Mouse (Mus musculus) spleen, postnatal 36 days (tissue): ENCODE measurements around the gene Myf5.

Experiments
- DNase-seq, 2 experiments: peaks; one replicate each; pipeline ENCODE4 v3.0.0; 2022; ENCODE audit warnings: low spot score in 2 of 2, mixed read lengths in 1 of 2

Myf5 gene

DNA sequence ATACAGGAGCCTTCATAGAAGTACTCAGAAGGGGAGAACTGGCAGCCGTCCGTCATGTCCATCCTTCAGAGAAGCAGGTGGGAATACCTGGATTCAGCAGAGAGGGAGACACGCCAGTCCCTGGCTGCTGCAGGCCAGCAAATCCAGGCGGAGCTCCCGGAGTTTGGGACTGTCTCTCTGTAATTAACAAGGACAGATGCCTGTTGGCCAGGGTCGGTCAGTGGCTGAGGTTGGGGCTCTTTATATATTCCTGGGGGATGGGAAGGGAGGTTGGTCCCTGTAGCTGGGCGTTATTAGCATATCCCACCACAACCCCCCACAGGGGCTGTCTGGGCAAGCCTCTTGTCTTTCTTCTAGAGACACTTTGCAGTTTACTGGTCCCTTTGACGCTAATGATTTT, at the start of gene Myf5:
Gene Myf5 (minus strand): TSS at position 265 of the 400 bp plus-strand sequence.
- DNase-seq, result no peak

DNA sequence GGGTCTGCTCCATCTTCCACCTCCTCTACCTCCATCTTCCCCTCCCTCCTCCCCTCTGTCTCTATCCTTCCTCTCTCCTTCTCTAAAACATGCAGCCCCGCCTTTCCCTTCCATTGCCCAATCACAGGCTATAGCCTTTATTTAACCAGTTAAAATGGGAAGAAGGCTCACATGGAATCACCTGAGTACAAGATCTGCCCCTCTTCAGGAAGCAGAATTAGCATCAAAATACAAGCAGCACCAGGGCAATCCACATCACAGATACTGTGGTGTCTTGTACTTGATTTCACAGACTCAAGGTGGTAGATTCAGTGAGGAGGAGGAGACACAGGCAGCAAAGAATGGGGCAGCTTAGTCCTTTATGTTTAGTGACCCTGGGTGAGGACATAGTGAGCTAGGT, 42.8 kb upstream of the Myf5 start:
- no peak for DNase-seq

DNA sequence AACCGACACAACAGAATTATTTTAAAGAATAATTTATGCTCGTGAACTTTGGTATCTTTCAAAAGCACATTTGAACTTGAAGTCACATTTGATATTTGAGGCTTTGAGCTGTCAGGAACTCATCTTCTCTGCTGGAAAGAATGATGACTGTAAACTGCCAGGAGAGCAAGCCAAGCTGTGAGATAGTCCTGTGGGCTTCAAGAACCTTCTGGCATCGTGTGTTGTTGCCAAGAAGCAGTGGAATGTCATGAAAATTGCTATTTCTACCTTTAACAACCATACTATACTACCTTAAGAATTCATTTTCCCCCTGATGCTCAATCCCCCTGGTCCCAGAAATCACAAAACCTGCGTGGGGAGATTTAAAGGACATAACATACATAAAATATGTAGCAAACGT, 33.3 kb upstream of the Myf5 start:
- no peak for DNase-seq

DNA sequence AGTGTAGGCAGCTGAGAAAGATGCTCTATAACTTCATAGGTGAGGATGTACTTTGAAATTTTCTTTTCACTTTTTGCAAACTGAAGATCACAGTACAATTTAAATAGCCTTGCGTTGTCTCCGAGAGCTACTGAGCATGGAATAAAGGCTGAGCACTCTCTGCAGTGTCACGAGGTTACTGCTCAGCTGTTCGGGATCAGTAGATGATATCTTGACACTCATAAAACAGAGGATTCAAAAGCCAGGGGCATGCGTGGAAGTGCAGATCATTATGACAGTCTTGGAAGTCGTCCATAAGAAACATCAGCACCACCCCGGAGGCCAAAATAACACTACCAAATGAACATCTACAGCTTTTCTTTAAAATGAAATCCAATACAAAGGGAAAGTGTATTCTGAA, 30.7 kb upstream of the Myf5 start:
- DNase-seq, result no peak

DNA sequence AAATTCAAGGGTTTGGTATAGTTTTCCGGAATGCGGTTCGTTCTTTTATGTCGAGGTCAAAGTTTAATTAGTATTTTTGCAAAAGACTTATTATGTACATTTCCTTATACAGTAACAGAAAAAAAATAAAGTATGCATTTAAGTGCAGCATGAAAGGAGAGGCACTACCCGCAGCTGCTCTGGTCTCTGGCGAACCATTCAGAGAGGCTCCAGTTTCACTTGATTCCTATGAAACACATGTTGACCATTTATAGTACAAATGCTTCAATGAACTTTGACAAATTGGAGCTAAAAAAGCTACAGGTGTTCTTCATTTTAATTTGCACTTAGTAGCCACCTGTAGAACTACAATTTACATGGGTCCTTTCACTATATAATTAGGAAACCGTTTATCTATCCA, 28.8 kb upstream of the Myf5 start:
- no peak for DNase-seq

DNA sequence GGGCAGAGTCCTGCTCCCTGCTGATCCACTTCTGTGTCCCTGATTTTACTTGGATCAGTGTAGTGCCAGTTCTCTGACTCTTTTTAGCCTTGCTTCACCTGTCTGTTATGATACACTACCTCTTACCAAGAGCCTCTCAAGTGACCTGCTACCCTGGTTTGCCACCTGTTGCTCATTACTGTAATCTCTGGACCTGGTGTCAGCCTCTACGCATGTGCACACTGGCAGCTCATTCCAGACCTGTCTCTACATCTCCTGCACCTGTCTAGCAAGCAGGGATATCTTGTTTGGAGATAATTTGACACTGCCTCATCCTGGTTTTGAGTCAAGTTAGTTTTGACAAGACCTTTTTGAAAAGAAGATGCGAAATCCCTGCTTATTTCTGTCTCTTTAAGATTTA, 20.5 kb upstream of the Myf5 start:
- no peak for DNase-seq

DNA sequence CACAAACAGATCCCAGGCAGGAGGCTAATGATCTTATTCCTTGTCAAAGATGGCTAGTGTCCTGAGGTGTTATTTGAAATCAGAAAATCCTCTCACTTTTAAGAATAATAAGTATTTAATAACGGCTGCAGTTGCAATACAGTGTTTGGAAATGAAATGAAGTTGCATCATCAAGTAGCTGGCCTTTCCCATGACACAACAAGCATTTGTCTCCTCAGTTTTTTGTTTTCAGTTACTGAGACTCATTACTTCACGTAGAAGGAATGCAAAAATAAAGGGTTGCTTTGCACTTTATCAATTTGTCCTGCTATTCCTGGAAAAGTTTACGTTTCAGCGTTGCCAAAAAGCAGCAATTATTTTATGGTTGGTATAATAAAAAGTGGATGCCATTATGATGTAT, 17.5 kb upstream of the Myf5 start:
- DNase-seq, result no peak

DNA sequence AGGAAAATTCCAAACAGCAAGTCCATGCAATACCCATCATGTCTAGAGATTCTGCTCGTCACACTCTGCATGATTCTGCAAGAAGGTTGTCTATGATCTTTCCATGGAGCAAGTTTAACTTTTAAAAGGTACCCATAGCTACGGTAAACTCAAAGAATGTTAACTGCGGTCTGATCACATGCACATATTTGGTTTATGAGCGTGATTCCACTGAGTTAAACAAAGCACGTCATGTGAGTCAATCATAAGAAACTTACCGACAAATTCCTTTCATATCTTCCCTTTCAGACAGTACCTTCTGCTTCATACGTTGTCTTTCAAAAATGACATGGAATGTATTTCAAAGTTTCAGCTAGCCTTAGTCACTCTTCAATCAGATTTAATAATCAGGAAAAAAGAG, 16.3 kb upstream of the Myf5 start:
- DNase-seq, result no peak

DNA sequence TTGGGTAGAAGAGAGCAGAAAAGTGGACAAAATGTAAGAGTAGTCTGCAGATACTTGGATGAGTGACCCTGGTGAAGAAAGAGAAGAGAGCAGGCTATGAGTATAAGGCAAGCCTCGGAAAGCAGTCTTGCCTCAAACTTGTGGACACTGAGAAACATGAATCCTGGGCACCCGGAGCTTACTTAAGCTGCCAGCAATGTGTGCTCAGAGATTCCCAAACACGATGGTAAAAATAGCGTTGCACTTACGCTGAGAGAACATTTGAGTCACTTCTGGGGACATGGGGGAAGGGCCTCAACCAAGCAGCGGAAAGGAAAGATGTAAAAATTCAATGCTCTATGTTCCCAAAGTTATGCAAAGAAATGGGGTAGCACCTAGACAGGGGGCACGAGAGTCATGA, 13.7 kb upstream of the Myf5 start:
- DNase-seq, result no peak

DNA sequence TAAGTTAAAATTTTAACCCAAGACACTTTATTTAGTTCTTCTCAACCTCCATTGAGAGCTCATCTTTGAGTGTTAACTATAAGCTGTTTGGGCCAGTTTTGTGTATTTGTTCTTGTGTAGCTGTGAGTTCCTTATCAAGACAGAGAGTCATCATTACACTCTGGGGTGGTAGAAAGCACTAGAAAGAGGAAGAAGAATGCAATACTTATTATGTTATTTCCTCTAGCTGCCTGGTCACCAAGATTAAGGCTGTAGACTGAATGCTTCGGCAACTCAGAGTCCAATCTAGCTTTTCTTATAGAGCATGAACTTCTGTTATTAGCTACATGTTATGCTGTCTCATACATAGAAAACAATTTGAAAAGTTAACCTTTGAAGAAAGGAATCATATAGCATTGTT, 10.5 kb upstream of the Myf5 start:
- no peak for DNase-seq

DNA sequence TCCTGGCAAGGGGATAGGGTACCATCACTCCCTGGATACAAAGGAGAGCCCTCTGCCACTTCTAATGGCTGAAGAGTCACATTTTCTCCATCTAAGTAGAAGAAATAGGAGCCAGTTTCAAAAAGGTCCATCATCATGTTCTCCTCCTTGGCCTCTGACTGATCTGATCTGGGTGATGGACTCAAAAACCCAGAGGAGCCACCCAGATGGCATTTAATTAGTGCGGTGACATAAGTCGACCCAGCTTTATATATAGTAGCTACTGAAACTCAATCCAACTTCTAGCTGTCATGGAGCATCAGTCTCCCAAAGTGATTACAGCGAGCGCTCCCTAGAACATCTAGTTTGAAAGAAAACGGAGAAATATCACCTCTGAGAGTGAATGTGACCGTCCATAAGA, 8.6 kb upstream of the Myf5 start, which contains the start of gene Myf6:
Gene Myf6 (minus strand): TSS at position 170 of the 400 bp plus-strand sequence.
- DNase-seq, result no peak

DNA sequence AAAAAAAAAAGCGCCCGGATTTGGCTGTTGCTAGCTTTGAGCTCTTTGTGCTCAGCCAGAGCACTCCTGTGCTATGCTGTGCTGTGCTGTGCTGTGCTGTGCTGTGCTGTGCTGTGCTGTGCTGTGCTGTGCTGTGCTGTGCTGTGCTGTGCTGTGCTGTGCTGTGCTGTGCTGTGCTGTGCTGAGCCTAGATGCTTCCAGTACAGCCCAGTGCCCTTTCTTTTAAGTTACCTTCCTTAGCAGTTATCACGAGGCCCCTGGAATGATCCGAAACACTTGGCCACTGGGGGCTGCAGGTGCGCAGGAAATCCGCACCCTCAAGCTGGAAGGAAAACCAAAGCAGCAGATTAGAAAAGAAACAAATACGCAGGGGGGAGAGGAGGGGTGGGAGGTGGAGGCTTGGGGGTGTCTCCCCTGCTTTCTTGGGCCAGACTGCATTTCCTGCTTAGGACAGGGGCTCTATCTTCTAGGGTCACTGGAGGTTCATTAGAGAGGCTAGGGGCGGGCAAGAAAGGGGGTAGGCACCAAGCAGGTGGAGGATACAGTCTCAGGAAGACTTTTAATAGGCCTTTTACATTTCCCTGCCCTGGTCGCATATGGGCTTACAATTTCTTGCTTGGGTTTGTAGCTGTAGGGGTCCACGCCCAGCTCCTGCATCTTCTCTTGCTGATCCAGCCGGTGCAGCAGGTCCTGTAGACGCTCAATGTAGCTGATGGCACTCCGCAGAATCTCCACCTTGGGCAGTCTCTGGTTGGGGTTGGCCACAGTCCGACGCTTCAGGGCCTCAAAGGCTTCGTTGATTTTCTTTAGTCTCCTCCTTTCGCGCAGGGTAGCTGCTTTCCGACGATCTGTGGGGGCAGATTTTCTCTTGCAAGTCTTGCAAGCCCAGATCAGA, 7.9 kb upstream of the Myf5 start:
- no peak for DNase-seq

DNA sequence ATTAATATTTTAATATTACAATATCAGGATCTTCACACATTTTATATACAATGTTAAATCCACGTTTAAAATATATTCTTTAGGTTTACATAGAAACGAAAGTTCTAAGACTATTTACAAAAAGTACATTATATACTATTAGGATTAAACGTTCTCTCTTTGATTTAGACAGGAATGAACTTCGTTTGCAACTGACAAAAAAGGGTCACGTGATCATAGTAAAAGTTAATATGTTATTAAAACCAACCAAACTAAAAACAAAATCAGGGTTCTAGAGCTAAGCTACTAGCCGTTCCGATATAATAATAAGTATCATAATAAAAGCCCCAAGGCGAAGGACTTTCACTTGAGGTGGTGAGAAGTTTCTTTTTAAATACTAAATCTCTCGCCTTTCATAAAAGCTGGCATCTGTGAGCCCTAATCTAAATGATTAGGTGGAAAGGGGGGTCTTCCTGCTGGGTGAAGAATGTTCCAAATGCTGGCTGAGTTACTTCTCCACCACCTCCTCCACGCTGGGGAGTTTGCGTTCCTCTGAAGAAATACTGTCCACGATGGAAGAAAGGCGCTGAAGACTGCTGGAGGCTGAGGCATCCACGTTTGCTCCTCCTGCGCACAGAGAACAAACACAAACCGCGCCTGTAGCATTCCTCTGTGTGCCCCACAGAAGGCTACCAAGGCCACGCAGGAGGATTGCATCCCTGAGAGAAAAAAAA, 7.1 kb upstream of the Myf5 start:
- no peak for DNase-seq

DNA sequence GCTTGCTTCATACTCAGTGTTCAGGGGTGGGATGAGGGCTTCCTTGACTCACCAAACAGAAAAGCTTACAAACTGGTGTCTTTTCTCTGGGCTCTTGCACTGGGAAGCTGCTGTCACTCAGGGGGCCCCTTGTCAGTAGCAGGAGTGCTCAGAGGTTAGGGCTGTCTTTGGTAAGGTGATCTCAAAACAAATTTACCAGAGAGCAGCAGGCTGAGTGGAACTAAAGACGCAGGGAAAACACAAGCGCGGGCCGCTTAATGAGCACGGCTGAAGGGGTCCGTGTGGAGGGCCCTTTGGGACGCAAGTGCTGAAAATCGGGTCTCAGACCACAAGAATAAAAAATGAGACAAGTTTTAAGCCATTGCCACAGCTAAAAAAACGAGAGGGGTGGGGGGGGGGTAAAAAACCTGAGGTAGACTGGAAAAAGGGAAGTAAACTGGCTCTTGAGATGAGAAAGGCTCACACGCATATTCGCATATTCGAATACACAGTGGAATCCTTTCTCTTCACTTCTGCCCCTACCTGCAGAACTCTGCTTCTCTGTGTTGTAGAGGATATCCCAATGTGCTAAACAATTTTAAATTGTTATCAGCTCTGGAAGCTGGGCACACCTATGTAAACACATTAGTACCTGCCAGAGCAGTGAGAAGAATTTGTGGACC, 2.9 kb upstream of the Myf5 start:
- no peak for DNase-seq

DNA sequence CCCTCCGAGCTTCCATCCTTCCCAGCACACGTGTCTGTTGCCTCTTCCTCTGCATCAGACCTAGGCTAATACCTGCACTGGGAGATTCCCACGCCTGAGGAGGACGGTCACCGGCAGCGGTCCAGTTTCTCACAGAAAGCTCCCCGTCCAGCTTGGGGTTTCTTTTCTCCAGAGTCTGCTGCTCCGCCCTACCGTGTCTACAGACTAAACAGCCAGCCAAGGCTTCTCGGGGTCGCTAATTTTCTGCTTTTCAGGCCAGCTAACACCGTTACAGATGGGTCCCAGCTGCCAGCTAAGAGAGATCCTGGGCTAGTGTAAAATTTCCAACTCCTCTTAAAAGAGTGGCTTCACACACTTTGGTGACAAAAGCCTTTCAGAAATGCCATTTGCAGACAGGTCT, 836 bp upstream of the Myf5 start:
- no peak for DNase-seq

DNA sequence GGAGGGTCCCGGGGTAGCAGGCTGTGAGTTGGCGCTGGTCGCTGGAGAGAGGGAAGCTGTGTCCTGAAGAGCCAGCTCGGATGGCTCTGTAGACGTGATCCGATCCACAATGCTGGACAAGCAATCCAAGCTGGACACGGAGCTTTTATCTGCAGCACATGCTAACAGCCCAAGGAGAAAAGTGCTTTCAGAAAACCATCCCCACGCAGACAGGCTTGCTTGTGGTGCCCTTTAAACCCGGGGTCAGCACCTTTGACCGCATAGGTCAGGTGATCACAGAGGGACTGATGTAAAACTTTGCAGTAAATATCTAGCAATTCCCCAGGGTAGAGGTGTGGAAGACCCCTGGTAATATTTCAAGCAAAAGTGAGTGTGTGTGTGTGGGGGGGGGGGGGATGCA, 1.9 kb downstream of the Myf5 start:
- DNase-seq, result no peak

DNA sequence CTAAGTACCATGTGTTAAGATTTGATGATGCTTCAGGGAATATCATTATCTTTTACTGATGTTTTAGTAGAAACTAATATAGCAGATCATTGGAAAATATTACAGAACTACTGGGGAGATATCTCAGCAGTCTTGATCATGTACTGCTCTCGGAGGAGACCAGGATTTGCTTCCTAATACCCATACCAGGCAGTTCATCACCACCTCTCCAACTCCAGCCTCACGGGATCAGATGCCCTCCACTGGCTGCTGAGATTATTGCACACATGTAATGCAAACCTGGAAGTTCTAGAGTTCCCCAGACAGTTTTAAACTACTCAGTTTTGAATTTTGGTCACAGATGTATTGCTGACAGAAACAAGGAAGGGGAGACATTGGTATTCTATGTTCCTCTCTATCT, 12.4 kb downstream of the Myf5 start:
- DNase-seq, result no peak

DNA sequence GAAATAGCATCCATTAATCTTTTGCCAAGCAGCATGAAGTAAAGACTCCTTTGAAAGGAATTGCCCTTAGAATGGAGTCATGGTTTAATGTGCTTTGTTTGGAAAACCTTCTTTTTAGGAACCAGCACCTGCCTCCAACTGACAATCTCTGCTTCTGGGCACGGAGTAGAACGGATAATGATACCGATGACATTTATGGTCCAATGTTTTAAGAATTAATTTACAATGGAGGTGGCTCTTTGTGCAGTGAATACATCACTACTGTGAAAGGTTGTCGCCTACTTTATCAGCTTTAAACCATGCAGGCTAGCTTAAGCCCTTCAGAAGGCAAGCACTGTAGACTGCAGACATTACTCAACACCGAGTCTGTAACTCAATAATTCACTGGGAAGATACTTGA, 14.2 kb downstream of the Myf5 start:
- DNase-seq, result no peak

DNA sequence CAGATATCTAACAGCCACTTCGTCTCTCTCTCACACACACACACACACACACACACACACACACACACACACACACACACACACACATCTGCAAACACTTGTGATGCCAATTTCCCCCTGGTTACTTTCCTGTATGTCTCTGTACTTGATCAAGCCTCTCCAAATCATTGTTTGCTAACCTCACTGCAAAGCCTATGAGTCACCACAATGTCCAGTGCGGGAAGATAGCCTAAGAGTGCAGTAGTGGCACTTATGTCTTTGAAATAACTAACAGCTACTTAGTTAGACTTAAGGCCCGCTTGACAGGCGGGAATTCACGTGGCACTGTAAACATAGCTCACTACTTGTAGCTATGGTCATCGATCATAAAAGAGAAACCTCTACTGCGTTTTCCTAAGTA, 18.1 kb downstream of the Myf5 start:
- DNase-seq, result no peak

DNA sequence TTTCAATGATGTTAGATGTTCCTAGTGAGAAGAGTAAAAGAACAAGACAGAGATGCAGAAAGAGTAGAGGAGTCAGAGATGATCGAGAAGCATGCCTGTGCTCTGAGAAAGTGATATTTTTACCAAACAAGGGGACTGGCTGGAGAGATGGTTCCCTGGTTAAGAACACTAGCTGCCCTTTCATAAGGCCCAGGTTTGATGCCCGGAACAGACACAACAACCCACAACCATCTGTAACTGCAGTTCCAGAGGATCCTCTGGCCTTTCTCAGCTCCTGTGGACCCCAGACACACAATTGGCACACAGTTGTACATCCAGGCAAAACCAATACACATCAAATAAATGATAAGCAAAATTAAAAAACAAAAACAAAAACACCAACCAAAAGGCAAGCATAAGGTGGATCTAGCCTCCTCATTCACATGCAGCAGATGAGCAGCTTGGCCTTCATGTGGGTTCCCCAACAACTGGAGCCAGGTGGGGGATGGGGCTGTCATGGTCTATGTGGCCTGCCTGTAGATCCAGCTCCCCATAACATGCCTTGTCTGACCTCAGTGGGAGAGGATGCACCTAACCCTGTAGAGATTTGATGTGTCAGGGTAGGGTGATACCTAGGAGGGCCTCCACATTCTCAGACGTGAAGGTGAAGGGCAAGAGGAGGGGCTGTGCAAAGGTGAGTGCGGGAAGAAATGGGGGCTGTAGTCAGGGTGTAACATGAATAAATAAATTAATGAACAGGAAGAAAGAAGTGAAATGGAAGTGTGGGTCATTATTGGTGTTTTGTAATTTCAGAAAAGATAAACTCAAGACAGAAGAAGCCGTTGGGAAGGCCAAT, 36.2 kb downstream of the Myf5 start:
- no peak for DNase-seq

DNA sequence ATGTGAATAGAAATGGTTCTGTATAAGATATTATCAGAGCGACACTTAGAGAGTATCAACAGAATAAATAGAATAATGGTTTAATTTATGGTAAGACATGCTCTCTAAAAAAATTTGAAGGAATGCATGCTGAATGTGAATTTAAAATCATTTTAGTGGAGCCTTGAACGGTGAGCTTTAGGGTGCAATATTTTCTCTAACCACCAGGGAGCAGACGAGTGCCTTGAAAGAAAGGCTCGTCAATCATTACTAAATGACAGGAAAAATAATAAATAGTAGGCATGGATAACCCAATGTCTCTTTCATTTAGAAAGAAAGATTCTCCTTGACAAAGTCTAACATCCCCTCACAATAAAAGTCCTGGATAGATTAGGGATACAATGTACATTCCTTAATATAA, 43.2 kb downstream of the Myf5 start:
- DNase-seq, result no peak

DNA sequence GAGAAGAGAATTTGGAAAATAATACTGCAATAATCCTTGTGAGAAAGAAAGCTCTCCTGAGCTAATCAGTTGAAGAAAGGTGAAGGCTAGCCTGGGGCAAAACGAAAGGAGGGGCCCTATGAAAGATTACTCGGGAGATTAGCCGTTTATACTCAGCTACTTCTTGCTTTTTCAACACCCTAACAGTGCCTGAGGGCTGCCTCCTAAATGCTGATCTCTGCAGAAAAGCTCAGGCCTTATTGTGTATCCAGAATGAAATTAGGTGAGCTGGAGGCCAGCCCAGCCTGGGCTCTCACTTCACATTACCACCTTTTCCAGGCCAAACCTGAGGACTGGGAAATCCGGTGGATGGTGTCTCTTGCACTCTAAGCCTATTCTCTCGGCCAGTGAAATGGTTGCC, 49.0 kb downstream of the Myf5 start:
- DNase-seq, result no peak
